Mouse (Mus musculus): ENCODE results near the gene Nol4l.

DNA sequence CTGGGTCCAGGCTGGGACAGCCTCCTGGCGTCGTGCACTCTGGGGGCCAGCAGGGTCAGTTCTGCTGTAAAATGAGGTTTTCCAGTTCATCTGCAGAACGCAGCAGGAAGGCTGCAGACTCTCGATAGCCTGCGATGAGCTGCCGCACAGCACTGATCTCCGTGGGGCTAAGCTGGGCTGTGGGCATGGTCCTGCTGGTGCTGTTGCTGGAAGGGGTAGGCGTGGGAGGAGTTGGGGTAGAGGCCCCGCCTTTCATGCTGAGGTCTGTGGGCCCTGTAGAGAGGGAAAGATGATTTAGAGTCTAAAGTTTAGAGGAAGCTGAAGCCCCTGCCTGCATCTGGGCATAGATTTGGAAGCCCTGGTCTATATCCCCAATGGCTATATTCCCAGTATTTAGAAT, 118.2 kb downstream of the Nol4l start:
- no peak for TF ChIP-seq POLR2A (IDR thresholded peaks at IDR 0.05; ENCODE audit: borderline replicate concordance, insufficient read depth, low read length)
- TF ChIP-seq CTCF (IDR thresholded peaks at IDR 0.05; ENCODE audit: borderline replicate concordance, insufficient read depth, low read depth, low read length), result no peak

Data from cerebellum, adult 2 months (tissue).